Mouse (Mus musculus): ENCODE measurements around the gene Lrrc52. TPM values are rescaled to one million over a fixed set of nuclear protein-coding genes. Genes with fewer than 3 reads are reported as not detected.

The Lrrc52 gene
- polyA plus RNA-seq, 1 experiment from 2014 or later: 0.19 TPM

DNA sequence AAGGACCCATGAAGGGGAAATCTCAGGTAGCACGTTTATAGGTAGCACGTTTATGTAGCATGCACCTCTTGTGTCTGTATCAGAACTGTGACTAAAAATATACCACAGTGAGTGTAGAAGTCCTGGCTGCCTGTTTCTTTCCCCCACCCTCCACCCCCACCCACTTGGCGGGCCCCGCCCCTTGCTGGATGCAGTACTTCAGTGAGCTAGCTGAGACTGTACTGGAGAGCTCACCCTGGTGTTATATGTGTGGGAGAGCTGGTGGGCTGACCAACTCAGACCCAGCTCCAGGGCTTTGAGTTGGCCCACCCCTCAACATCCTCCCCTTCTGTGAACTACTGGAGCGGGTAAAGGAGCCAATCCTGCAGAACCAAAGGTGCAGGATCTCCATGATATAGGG lies 41.0 kb downstream of the Lrrc52 start:
- H3K27ac ChIP-seq (ENCODE audit: low read depth, low read length): no peak overlapping the region
- H3K4me3 ChIP-seq (ENCODE audit: low read depth, low read length): no peak overlapping the region
- no peak for DNase-seq (ENCODE audit: low spot score)
- no peak overlapping the region for H3K9ac ChIP-seq (ENCODE audit: low read depth, low read length)
- WGBS: 65% methylated on average over 5 of the region's 5 CpGs
- no peaks in the 10 kb centered on the region; the same call in 1 of the 2 replicates for H3K27me3 ChIP-seq (replicated peaks; ENCODE audit: control insufficient read depth, insufficient read depth, low read length)
- H3K36me3 ChIP-seq (ENCODE audit: control insufficient read depth, insufficient read depth, low read length): no peaks in the 10 kb centered on the region
- H3K4me1 ChIP-seq (replicated peaks; ENCODE audit: control insufficient read depth, insufficient read depth, low read length): no peaks in the 10 kb centered on the region
- H3K9me3 ChIP-seq (ENCODE audit: control insufficient read depth, low read length): no peaks in the 10 kb centered on the region
- no peak for ATAC-seq (replicated peaks; ENCODE audit: low FRiP score)
- no peak overlapping the region for H3K4me2 ChIP-seq

DNA sequence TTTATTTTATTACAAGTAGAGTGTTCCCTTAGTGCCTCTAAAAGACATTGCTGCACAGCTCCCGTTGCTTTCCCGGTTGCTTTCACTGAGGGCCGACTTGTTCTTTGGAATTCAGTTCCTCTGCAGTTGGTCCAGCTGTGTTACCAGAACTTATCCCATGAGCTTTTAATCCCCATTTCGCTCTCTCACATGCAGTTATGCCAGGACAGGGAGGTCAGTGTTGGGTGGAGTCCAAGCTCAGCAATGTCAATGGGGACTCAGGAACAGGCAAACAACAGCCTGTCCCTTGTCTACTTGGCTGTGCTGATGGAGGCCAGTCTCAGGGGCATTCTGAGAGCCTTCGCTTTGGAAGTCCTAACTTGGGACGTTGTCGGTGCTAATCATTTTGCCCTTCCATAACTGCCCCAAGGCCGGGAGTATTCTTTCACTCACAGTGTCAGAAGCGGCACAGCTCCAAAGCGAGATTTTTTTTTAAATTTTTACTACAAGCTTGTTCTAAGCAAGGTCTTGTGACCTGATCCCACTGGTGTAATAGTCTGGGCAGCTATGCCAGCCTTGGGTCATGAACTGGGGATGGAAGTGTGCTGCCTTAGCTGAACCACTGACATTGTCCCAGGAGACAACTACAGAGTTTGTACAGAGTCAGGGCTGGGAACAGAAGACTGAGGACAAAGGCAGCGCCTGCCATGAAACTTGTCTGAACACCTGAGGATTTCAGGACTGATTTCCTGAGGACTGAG lies 43.9 kb downstream of the Lrrc52 start:
- Histone ChIP-seq H3K4me2 (no peak overlapping the region), H3K9ac (ENCODE audit: low read depth, low read length) (no peak overlapping the region), H3K9me3 (ENCODE audit: control insufficient read depth, low read length) (no peaks in the 10 kb centered on the region), H3K36me3 (ENCODE audit: control insufficient read depth, insufficient read depth, low read length) (no peaks in the 10 kb centered on the region), H3K4me1 (replicated peaks; ENCODE audit: control insufficient read depth, insufficient read depth, low read length) (no peaks in the 10 kb centered on the region), H3K27ac (ENCODE audit: low read depth, low read length) (no peak overlapping the region), H3K27me3 (replicated peaks; ENCODE audit: control insufficient read depth, insufficient read depth, low read length) (no peaks in the 10 kb centered on the region; the same call in 1 of the 2 replicates), H3K4me3 (ENCODE audit: low read depth, low read length) (no peak overlapping the region)
- WGBS: 82% methylated on average over 11 of the region's 11 CpGs
- ATAC-seq (replicated peaks; ENCODE audit: low FRiP score) (no peak), DNase-seq (ENCODE audit: low spot score) (no peak)

DNA sequence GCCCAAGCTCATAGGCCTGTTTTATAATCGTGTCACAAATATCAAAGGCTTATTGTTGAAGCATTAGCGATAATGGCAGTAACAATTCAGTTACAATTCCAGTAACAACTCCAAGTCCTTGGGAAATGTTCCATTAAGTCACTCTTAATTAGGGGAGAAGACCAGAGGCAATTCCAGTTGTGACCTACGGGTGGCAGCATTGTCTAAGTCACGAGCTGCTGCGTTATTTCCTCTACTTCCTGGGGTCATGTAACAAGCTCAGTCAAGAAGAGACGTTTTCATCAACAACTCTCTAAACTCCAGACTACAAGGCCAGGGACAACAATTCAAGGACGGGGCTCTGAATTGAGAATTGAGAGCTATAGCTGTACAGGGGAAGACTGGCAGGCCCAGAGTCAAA lies 51.7 kb downstream of the Lrrc52 start:
- H3K4me1 ChIP-seq (replicated peaks; ENCODE audit: control insufficient read depth, insufficient read depth, low read length): no peaks in the 10 kb centered on the region
- no peak overlapping the region for H3K27ac ChIP-seq (ENCODE audit: low read depth, low read length)
- peak; percentile 66 for DNase-seq (ENCODE audit: low spot score)
- no peak overlapping the region for H3K4me3 ChIP-seq (ENCODE audit: low read depth, low read length)
- no peak overlapping the region for H3K9ac ChIP-seq (ENCODE audit: low read depth, low read length)
- no peak for ATAC-seq (replicated peaks; ENCODE audit: low FRiP score)
- H3K27me3 ChIP-seq (replicated peaks; ENCODE audit: control insufficient read depth, insufficient read depth, low read length): peaks cover 9% of the 10 kb centered on the region; the same call in 1 of the 2 replicates
- no peaks in the 10 kb centered on the region for H3K9me3 ChIP-seq (ENCODE audit: control insufficient read depth, low read length)
- no peaks in the 10 kb centered on the region for H3K36me3 ChIP-seq (ENCODE audit: control insufficient read depth, insufficient read depth, low read length)
- WGBS: 3% methylated on average over 7 of the region's 7 CpGs
- no peak overlapping the region for H3K4me2 ChIP-seq

DNA sequence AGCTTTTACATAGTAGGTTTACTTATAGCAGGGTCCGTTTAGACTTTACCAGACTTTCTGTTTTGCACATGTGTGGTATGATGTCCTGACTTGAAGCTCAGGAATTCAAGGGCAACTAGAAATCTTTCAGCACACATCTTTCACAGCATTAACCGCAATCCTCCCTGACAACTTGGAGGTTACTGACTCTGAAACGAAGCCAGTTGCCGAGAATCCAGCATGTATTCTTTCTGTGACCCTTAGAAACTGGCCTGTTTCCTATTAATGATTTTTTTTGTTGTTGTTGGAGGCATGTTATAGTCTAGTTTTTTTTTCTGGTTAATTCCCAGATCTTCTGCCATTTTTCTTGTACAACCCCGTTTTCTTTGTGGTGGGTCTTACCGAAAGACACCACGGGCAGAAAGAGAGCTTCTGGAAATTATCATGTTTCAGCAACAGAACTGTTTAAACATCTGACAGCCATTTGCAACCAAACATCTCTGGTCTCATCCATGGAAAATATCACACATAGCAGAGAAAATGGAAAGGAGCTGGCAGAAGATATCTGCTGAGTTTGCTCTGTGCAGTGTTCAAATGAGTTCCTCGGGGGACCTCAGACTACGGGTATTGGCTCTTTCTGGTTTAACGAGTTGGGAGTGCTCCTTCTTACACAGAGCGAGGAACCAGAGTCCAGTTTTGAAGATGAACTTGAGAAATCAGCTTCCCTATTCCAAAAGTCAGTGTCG lies 54.4 kb downstream of the Lrrc52 start:
- ATAC-seq (replicated peaks; ENCODE audit: low FRiP score) (no peak), DNase-seq (ENCODE audit: low spot score) (no peak)
- H3K9me3 ChIP-seq (ENCODE audit: control insufficient read depth, low read length): no peaks in the 10 kb centered on the region
- H3K4me2 ChIP-seq: no peak overlapping the region
- no peak overlapping the region for H3K4me3 ChIP-seq (ENCODE audit: low read depth, low read length)
- 62% methylated on average over 12 of the region's 12 CpGs for WGBS
- H3K36me3 ChIP-seq (ENCODE audit: control insufficient read depth, insufficient read depth, low read length): no peaks in the 10 kb centered on the region
- no peak overlapping the region for H3K9ac ChIP-seq (ENCODE audit: low read depth, low read length)
- no peak overlapping the region for H3K27ac ChIP-seq (ENCODE audit: low read depth, low read length)
- H3K4me1 ChIP-seq (replicated peaks; ENCODE audit: control insufficient read depth, insufficient read depth, low read length): no peaks in the 10 kb centered on the region
- H3K27me3 ChIP-seq (replicated peaks; ENCODE audit: control insufficient read depth, insufficient read depth, low read length): peaks cover 16% of the 10 kb centered on the region

DNA sequence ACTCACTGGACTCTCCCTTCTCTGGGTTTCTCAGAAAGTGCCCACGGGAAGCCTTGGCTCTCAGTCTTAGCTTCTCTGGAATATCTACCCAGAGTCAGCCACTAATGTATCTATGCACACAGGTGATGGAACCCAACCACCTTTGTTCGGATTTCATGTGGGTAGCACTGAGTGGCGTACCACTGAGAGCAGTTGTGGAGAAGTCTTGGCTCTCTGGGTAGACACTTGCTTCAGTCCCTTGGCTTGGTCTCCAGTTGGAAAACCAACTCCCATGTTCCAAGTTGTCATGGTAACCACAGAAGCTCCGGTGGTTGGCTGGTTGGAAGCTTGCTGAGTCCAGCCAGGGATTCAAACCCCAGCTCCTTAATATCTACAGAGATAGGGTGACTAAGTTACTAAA lies 57.0 kb downstream of the Lrrc52 start:
- no peak overlapping the region for H3K9ac ChIP-seq (ENCODE audit: low read depth, low read length)
- ATAC-seq (replicated peaks; ENCODE audit: low FRiP score) (no peak), DNase-seq (ENCODE audit: low spot score) (no peak)
- H3K4me1 ChIP-seq (replicated peaks; ENCODE audit: control insufficient read depth, insufficient read depth, low read length): no peaks in the 10 kb centered on the region
- H3K9me3 ChIP-seq (ENCODE audit: control insufficient read depth, low read length): no peaks in the 10 kb centered on the region
- no peak overlapping the region for H3K27ac ChIP-seq (ENCODE audit: low read depth, low read length)
- no peak overlapping the region for H3K4me3 ChIP-seq (ENCODE audit: low read depth, low read length)
- no peaks in the 10 kb centered on the region for H3K36me3 ChIP-seq (ENCODE audit: control insufficient read depth, insufficient read depth, low read length)
- WGBS: 75% methylated on average over 4 of the region's 4 CpGs
- H3K4me2 ChIP-seq: no peak overlapping the region
- peaks cover 26% of the 10 kb centered on the region for H3K27me3 ChIP-seq (replicated peaks; ENCODE audit: control insufficient read depth, insufficient read depth, low read length)

DNA sequence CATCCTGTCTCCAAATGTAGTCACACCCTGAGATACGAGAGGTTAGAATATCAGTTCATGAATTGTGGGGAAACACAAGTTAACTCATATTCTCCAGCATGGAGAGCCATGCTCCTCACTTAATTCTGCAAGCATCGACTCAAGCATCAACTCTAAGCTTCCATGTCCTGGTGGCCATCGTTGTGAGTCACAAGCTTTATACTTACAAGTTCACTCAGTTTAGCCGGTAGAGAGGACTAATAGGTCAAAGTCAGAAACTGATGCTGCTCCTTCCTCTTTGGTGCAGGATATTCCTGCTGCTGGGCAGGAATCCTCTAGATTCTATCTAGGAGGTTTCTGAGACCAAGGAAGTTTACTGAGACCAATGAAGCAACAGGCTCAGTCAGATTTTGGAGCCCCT lies 61.3 kb downstream of the Lrrc52 start:
- no peaks in the 10 kb centered on the region for H3K4me1 ChIP-seq (replicated peaks; ENCODE audit: control insufficient read depth, insufficient read depth, low read length)
- H3K9me3 ChIP-seq (ENCODE audit: control insufficient read depth, low read length): no peaks in the 10 kb centered on the region
- H3K27ac ChIP-seq (ENCODE audit: low read depth, low read length): no peak overlapping the region
- no peak for DNase-seq (ENCODE audit: low spot score)
- WGBS: 72% methylated on average over 4 of the region's 4 CpGs
- H3K4me3 ChIP-seq (ENCODE audit: low read depth, low read length): no peak overlapping the region
- peaks cover 18% of the 10 kb centered on the region for H3K27me3 ChIP-seq (replicated peaks; ENCODE audit: control insufficient read depth, insufficient read depth, low read length)
- ATAC-seq (replicated peaks; ENCODE audit: low FRiP score): no peak
- no peak overlapping the region for H3K9ac ChIP-seq (ENCODE audit: low read depth, low read length)
- no peaks in the 10 kb centered on the region for H3K36me3 ChIP-seq (ENCODE audit: control insufficient read depth, insufficient read depth, low read length)
- H3K4me2 ChIP-seq: no peak overlapping the region

Other genes with a start within 250 kb of the Lrrc52 start
- gene Uck2, start 181.5 kb downstream of the Lrrc52 start, polyA plus RNA-seq (2014; fragmentation: Nextera tagmentation; extraction: Ambion mirVana): 144 and 156 TPM in 2 replicates
- 104 and 116 TPM in 2 replicates for gene Tmco1, start 158.4 kb downstream of the Lrrc52 start, polyA plus RNA-seq (2014; fragmentation: Nextera tagmentation; extraction: Ambion mirVana)
- gene Aldh9a1, start 116.8 kb downstream of the Lrrc52 start, polyA plus RNA-seq (2014; fragmentation: Nextera tagmentation; extraction: Ambion mirVana): 112 and 129 TPM in 2 replicates
- 242 and 253 TPM in 2 replicates for gene Mgst3, start 72.9 kb downstream of the Lrrc52 start, polyA plus RNA-seq (2014; fragmentation: Nextera tagmentation; extraction: Ambion mirVana)
- 2.8 and 3.0 TPM in 2 replicates for gene Rxrg, start 131.6 kb upstream of the Lrrc52 start, polyA plus RNA-seq (2014; fragmentation: Nextera tagmentation; extraction: Ambion mirVana)
- 2.6 and 2.7 TPM in 2 replicates for gene Lmx1a, start 222.5 kb upstream of the Lrrc52 start, polyA plus RNA-seq (2014; fragmentation: Nextera tagmentation; extraction: Ambion mirVana)

Data from liver, embryonic 11.5 days (tissue).